15 mouse cellular contexts compared by ENCODE assay signal in genomic region chr15:23278421-23278820, GRCm38 (mm10).
"Had no signal": no experiment of that assay in that cellular context is flagged by ENCODE, and none has a peak within 500 bp of the region (broad histone marks: within the 10 kb centered on the region; RNA-seq: fewer than 3 reads in every experiment).

No protein-coding gene starts in this region.

- H3K4me2 ChIP-seq: liver, embryonic 13.5 days; midbrain, embryonic 11.5 days; neural tube, embryonic 12.5 days; neural tube, embryonic 15.5 days had no signal

- ATAC-seq: inflammation-experienced regulatory T-cells, adult 6 months; intestine, embryonic 16.5 days had no signal

- H3K9me3 ChIP-seq: liver, embryonic 13.5 days; neural tube, embryonic 12.5 days; neural tube, embryonic 15.5 days had no signal

- H3K36me3 ChIP-seq: liver, embryonic 13.5 days; neural tube, embryonic 12.5 days; neural tube, embryonic 15.5 days had no signal

- DNase-seq: kidney, adult 2 months; kidney, postnatal 25 days; layer of hippocampus, postnatal 36 days; liver, embryonic 13.5 days; lung, adult 2 months; lung, postnatal 14 days; lung, postnatal 4 days; thymus, adult 18-20 months; thymus, postnatal 36 days had no signal

- H3K9ac ChIP-seq: liver, embryonic 13.5 days; neural tube, embryonic 12.5 days; neural tube, embryonic 15.5 days had no signal

- H3K4me1 ChIP-seq: liver, embryonic 13.5 days; neural tube, embryonic 12.5 days; neural tube, embryonic 15.5 days had no signal

- H3K4me3 ChIP-seq: left cerebral cortex, adult 2 months; liver, embryonic 13.5 days; neural tube, embryonic 12.5 days; neural tube, embryonic 15.5 days had no signal

- H3K27ac ChIP-seq: left cerebral cortex, adult 2 months; liver, embryonic 13.5 days; neural tube, embryonic 12.5 days; neural tube, embryonic 15.5 days had no signal

- H3K27me3 ChIP-seq: liver, embryonic 13.5 days; neural tube, embryonic 12.5 days; neural tube, embryonic 15.5 days had no signal
